23 mouse cellular contexts compared by ENCODE assay signal in the genomic region with DNA sequence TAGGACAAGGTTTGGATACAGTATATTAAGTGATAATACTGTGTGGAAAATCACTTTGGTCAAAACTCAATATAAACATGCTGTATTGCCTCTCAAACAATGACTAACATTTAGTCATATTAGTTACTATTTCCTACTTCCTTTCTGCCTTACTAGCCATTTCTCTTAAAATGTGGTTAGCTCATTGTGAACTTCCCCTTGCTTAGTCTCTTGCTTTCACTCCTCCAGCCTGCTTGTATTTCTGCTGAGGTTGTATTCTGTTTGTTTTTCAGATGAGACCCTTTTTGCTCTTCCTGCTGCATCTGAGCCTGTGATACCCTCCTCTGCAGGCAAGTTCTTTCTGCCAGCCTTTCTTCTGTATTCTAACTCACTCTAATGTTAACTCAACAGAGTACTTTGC. TPM values are rescaled to one million over a fixed set of nuclear protein-coding genes. Genes with fewer than 3 reads are reported as not detected.
DNase-seq lines count a peak whose midpoint lies in the region; ATAC-seq and TF ChIP-seq lines count a peak whose summit lies in the region.
"Had no signal": no experiment of that assay in that cellular context is flagged by ENCODE, and none has a peak within 500 bp of the region (broad histone marks: within the 10 kb centered on the region; RNA-seq: fewer than 3 reads in every experiment).

No protein-coding gene starts in this region.

- H3K9me3 ChIP-seq in hindbrain, postnatal 0 days (ENCODE audit: low read length), result no peaks in the 10 kb centered on the region
- H3K9me3 ChIP-seq: forebrain, embryonic 10.5 days; limb, embryonic 15.5 days; neural tube, embryonic 13.5 days had no signal

- ATAC-seq in inflammation-experienced regulatory T-cells, adult 6 months, result peak; percentile 80
- ATAC-seq in hindbrain, postnatal 0 days, result no peak
- ATAC-seq: forebrain, postnatal 0 days; liver, postnatal 0 days had no signal

- H3K9ac ChIP-seq in hindbrain, postnatal 0 days (replicated peaks; ENCODE audit: low read length), result no peak overlapping the region
- H3K9ac ChIP-seq: forebrain, postnatal 0 days; limb, embryonic 15.5 days; liver, postnatal 0 days; neural tube, embryonic 13.5 days had no signal

- DNase-seq in spleen, postnatal 36 days (ENCODE audit: low spot score in 2 of 2), result peak; percentile 5 to 22
- no peak for DNase-seq in spleen, postnatal 10 days (ENCODE audit: low spot score in 2 of 2)
- peak; percentile 57 for DNase-seq in splenic B cell, adult 2 months (ENCODE audit: low read depth, low spot score)
- DNase-seq in hindbrain, postnatal 0 days (ENCODE audit: low spot score), result no peak
- DNase-seq in cerebellum, postnatal 36 days, result no peak
- DNase-seq in natural killer cell, adult 2 months (ENCODE audit: low spot score in 2 of 2), result no peak
- DNase-seq: cerebellum, adult 9-11 months; embryo, embryonic 11 days; forebrain, postnatal 0 days; heart, postnatal 4 days; kidney, adult 8-10 months; kidney, postnatal 14 days; liver, postnatal 0 days; lung, postnatal 14 days; right cerebral cortex, postnatal 14 days; thymus, postnatal 14 days had no signal

- no peak for TF ChIP-seq CTCF in bone marrow macrophage, adult 2 months (IDR thresholded peaks at IDR 0.05; ENCODE audit: low read depth, low read length)
- TF ChIP-seq CTCF in hindbrain, postnatal 0 days (IDR thresholded peaks at IDR 0.05; ENCODE audit: low read depth), result no peak

- TF ChIP-seq POLR2A in bone marrow macrophage, adult 2 months (IDR thresholded peaks at IDR 0.05; ENCODE audit: borderline replicate concordance, low read depth, low read length), result no peak

- H3K4me1 ChIP-seq in bone marrow macrophage, adult 2 months (ENCODE audit: control insufficient read depth, insufficient read depth, low read length), result peaks cover 38% of the 10 kb centered on the region
- H3K4me1 ChIP-seq in hindbrain, postnatal 0 days (ENCODE audit: insufficient read depth, low read length), result 0 out of 2 replicates have a peak, but pooled peaks cover 5% of the 10 kb centered on the region
- H3K4me1 ChIP-seq: forebrain, embryonic 10.5 days; limb, embryonic 15.5 days had no signal

- no peaks in the 10 kb centered on the region for H3K27me3 ChIP-seq in splenic B cell, adult 2 months (ENCODE audit: control insufficient read depth, insufficient read depth, low read length, poor library complexity, severe bottlenecking)
- H3K27me3 ChIP-seq in hindbrain, postnatal 0 days (ENCODE audit: insufficient read depth, low read length), result no peaks in the 10 kb centered on the region
- H3K27me3 ChIP-seq: limb, embryonic 15.5 days; neural tube, embryonic 13.5 days had no signal

- no peak overlapping the region for H3K4me3 ChIP-seq in bone marrow macrophage, adult 2 months (ENCODE audit: insufficient read depth, low read length)
- H3K4me3 ChIP-seq in hindbrain, postnatal 0 days (ENCODE audit: low read length), result no peak overlapping the region
- H3K4me3 ChIP-seq: forebrain, embryonic 10.5 days; layer of hippocampus, adult 2 months; limb, embryonic 15.5 days; neural tube, embryonic 13.5 days had no signal

- H3K27ac ChIP-seq in bone marrow macrophage, adult 2 months (ENCODE audit: insufficient read depth, low read depth, low read length), result peak overlapping the region; percentile 72
- H3K27ac ChIP-seq in hindbrain, postnatal 0 days, result no peak overlapping the region
- H3K27ac ChIP-seq: forebrain, embryonic 10.5 days; layer of hippocampus, adult 2 months; limb, embryonic 15.5 days; neural tube, embryonic 13.5 days had no signal

- H3K4me2 ChIP-seq in hindbrain, postnatal 0 days (ENCODE audit: low read depth, low read length), result no peak overlapping the region
- H3K4me2 ChIP-seq: limb, embryonic 15.5 days; midbrain, embryonic 11.5 days; neural tube, embryonic 13.5 days had no signal

- no peaks in the 10 kb centered on the region; the same call in 1 of the 2 replicates for H3K36me3 ChIP-seq in splenic B cell, adult 2 months (ENCODE audit: control insufficient read depth, insufficient read depth, low read length, poor library complexity, severe bottlenecking)
- peaks cover 11% of the 10 kb centered on the region for H3K36me3 ChIP-seq in hindbrain, postnatal 0 days (ENCODE audit: insufficient read depth, low read length)

RNA-seq across cellular contexts. Expression of a gene that starts 12.5 kb away (rescaled TPM):
- polyA plus RNA-seq in bone marrow macrophage, adult 2 months (2012; ENCODE audit: insufficient read depth, insufficient read length, missing spikeins), result 853 and 919 TPM in 2 replicates
- polyA plus RNA-seq in inflammation-experienced regulatory T-cells, adult 6 months (2017; shearing (Covaris generic)), result 10 to 100 TPM; 16.3 to 26.1 (median 25.6) TPM
- total RNA-seq in hindbrain, postnatal 0 days (2014; rRNA removed), result 243 and 263 TPM in 2 replicates
- polyA plus RNA-seq in hindbrain, postnatal 0 days (2015; fragmentation: Nextera tagmentation; extraction: Ambion mirVana), result 130 and 135 TPM in 2 replicates

Comparison
In these comparisons a context has a peak if more than half of its experiments do, and no peak if none do; other contexts are left out.
1. DNase-seq: peak in spleen, postnatal 36 days (2 of 2) and splenic B cell, adult 2 months (single experiment); none in spleen, postnatal 10 days (0 of 2), hindbrain, postnatal 0 days (single experiment), cerebellum, postnatal 36 days (0 of 2) and natural killer cell, adult 2 months (0 of 2).